Mouse (Mus musculus) liver (tissue): Measurements from ENCODE around the gene Abcc6.
A peak's percentile ranks its signal among the peaks of the same experiment; 100 is the strongest.

Experiments used
- DNase-seq: peaks from one replicate; pipeline ENCODE4 v3.0.0-alpha.2; 2020; ENCODE audit warnings: mixed read lengths

The Abcc6 gene

DNA sequence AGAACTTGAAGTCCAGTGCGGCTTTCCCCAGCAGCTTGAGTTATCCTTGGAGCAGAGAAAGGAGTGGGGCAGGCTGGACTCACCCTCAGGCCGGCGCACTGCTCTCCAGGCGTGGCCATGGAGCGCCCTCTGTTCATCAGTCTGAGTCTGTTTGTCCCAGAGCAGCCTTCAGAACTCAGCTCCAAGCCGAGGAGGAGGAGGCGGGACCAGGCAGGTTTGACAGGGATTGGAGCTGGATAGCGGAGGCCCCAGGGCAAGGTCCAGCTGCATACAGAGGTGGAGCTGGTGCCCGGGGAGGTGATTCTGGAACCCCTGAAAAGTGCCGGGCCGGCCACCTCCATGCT lies at the start of gene Abcc6:
Abcc6 (minus strand) TSS at position 158 of the 344 bp plus-strand sequence.
- peak; percentile 59 for DNase-seq

DNA sequence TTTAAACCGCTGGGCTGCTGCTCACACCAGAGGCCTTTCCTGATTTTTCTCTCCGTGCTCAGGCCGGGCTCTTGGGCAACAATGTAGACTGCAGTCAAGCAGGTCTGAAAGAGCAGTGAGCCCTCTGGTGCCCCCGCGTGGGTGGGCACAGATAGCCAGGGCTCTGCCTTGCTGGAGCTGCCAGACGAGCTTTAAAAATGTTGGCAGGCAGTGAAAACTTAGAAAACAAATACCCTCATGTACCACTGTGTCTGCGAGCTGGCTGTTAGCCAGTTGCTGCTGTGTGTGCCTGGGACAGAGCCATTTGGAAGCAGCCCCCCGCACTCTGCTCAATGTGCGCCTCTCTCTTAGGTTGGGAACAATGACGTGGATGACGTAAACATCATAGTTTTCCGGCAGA lies 47.6 kb upstream of the Abcc6 start:
- DNase-seq: no peak

DNA sequence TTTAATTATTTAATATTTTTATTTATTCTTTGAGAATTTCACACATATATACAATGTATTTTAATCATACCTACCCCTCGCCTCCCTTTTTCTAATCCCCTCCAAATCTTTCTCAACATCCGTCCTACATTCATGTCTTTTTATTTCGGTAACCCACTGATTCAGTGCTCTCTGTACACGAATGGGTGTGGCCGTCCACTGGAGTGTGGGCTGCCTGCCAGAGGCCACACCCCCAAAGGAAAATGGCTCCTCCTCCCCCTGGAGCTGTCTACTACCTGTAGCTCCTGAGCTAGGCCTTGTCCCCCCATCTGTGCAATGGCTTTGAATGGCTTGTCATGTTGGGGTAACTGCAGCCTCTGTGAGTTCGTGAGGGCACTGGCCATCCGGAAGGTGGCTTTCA lies 46.7 kb upstream of the Abcc6 start:
- DNase-seq: no peak

DNA sequence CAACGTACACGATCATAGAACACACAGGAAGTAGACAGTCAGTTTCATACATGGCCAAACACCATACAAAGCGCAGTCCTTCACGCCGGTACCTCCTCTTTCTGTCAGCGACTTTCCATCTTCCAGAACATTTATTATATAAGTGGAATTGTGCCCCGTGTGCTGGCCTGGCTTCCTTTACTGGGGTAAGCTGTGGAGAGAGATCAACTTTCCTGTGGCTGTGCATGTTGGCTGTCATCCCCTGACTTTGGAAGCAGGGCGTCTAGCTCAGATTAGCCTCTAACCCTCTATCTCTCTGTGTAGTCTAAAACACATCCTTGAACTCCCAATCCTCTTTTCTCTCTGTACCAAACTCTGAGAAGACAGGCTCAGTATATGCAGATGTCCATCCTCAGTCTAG lies 38.7 kb upstream of the Abcc6 start:
- no peak for DNase-seq

DNA sequence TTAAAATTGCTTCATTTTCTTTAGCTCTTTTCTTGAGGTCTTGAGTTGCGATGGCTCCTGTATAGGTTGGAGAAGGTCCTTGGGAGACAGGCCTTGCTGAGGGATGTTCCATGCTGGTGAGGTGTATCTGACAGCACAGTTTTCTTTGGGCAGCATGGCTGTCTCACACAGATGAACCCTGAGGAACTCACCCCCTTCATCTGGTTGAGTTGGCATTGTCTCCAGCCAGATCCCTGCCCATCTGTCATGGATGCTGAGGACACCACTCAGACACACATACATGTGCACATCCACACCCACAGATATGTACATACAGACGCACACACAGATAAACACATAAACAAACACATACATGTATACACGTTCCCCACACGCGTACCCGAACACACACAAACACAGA lies 33.2 kb upstream of the Abcc6 start:
- no peak for DNase-seq

DNA sequence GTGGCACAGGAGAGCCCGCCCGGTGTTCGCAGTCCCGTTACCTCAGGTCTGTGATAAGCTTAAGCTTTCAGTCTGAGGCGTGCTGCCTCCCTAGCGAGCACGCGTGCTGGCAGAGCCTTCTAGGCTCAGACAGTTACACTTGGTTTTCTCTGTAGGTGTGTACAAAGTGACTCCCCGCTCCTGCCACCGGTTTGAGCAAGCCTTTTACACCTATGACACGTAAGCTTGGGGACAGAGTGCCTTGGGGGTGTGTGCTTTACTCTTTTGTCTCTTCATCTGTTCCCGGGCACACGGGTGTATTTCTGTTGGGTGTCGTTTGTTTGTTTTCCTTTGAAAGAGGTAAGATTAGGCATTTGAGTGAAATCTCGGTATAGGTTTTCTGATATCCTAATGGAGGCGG lies 31.5 kb upstream of the Abcc6 start:
- no peak for DNase-seq

DNA sequence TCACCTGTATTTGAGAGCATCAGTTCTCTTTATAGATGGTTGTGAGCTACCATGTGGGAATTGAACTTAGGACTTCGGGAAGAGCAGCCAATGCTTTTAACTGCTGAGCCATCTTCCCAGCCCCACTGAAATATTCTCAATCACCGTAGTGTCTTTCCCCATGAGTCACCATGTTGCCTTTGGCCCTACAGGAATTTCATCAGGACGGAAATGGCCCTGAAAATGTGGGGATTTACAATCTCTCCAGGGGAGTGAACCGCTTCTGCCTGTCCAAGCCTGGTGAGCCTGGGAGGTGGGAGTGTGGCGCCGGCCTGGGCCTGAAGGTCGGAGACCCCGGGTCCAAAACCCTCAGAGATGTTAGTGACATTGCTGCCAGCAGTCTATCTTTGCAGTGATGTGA lies 30.6 kb upstream of the Abcc6 start:
- no peak for DNase-seq

DNA sequence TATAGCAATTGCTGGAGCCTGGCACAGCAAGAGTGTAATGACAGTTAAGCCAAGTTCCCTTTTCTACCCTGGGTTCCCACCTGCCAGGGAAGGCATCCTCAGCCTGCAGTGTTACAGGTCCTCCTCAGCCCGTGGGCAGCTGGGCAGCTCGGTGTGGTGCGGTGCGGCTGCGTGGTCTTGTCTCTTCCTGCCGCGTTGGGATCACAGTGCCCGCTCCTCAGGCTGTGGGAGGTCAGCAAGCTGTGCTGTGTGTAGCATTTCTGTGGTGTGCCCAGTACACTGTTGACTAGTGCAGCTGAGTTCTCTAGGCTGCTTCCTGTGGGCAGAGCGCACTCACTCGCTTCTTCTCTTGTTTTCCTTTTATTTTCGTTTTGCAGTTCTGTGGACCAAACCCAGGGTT lies 28.8 kb upstream of the Abcc6 start:
- no peak for DNase-seq

DNA sequence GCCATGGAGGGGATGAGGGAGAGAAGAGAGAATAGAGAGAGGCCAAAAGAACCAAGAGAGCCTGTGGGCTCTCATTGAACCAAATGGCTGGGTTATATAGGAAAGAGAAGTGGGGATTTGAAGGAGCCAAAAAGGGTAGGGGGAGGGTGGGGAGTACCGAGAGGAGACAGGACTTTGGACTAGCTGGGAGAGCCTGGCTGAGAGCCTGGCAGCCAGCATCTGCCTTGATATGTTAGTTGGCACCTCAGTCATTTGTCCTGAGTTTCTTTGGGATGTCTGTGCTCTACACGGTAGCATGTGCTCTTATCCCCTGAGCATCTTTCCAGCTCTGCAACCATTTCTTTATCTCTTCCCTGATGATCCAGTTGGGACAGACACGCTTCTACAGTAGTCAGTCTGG lies 23.5 kb upstream of the Abcc6 start:
- no peak for DNase-seq

DNA sequence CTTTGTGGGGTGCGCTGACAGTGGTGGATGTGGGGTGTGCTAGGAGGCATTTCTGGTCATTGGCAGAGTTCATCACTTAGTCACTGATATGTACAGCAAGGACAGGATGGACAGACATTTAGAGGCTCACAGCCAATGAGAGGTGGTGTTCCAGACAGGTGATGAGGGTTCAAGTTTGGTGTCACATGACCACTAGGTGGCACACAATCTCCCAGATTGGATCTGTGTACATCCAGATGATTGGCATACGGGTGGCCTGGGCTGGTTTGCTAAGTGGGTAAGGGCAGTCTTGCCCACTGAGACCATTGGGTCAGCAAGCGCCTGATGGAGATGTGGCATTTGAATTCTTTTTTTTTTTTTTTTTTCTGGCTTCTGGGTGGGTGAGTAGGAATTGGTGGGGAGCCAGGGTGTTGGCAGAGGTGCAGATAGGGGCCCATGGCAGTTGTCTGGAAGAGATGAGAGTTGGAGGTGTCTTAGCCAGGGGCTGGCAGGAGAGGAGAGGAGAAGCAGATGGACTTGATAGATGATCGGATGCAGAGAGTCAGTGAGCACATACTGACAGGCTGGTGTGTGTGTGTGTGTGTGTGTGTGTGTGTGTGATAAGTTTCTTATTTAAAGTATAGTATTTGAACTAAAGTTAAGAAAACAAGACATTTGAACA lies 22.2 kb upstream of the Abcc6 start:
- no peak for DNase-seq

DNA sequence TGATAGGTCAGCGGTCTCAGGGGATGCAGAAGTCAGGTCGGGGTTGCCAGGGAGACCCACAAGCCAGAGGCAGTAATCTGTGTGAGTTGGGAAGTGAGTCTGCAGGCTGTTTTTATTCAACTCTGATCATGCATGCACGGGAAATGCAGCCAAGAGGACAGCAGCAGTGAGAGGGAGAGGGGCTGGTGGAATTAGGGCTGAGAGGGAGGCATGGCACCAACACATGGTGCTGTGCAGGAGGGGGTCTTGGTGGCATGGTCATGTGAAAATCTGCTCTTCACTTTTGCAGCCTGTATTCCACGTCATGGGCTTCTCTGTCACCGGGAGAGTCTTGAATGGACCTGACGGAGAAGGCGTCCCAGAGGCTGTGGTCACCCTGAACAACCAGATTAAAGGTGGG lies 19.9 kb upstream of the Abcc6 start:
- DNase-seq: no peak

DNA sequence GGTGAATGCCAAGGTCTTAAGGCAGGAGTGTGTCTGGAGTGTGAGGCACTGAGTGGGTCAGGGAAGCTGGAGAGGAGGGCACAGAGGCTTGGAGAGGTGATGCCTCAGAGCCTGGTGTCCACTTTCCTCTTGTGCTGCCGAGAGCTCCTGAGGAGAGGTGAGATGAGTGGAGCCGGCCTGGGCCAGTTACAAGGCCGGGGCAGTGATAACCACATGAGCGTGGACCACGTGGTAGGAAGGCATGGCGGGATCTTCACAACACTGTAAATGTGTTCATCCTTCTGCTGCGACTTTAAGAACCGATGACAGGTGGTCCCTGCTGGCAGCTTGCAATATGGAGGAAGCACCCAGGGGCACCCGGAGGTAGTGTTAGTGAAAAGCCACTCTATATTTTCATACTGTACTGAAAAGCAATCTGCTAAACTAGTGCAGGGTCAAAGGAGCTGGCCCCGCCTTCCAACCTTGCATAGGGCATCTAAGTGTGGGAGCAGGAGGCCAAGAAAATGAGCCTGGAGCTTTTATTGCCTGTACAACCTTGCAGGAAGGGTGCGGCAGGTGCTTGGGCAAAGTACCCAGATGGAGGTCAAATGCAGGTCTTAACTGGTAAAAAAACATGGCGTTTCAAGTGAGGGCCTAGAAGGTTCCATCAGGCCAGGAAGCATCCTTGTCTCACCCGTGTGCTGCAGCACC lies 17.9 kb upstream of the Abcc6 start:
- DNase-seq: no peak

DNA sequence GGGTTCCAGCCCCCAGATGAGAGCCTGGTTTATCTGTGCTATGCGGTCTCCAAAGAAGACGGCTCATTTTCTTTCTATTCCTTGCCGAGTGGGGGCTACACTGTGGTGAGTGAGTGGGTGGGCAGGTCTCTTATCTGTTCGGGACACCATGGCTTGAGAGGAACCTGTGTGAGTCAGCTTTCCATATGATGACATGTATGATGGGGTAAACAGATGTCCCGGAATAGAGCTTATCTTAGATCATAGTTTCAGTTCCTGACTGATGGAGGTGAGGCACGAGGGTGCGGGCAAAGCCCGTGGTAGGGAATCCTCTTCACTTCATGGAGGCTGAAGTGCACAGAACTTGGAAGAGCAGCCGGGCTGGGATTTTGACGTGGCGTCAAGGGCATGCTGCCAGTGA lies 15.8 kb upstream of the Abcc6 start:
- no peak for DNase-seq

DNA sequence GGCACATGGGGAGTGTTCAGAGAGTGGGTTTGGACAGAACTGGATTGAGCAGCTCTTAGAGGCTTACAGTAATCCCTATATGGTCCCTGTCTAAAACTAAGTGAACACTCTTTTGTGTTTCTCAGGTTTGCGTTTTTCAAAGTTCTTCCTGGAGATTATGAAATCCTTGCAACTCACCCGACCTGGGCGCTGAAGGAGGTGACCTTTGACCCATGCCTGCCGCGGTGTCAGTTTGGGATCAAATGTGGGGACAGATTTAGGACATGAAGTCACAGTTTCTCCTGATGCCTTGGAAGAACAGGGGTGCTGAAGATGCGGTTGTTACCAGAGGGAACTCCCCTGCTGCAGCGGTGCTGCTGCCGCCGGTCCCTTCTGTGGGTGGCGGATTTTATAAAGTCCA lies 14.0 kb upstream of the Abcc6 start:
- no peak for DNase-seq

DNA sequence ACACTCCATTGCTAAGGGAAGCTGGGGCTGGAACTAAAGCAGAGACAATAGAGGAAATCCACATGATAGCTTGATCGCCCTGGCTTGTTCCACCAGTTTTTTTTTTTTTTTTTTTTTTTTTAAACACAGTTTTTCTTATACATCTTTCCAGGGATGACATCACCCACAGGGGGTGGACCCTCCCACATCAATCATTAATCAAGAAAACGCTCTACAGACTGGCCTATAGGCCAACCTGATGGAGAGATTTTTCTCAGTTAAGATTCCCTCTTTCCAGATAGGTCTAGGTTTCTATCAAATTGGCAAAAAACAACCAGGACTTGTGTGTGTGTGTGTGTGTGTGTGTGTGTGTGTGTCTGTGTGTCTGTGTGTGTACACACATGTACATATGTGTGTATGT lies 9.8 kb upstream of the Abcc6 start:
- no peak for DNase-seq

DNA sequence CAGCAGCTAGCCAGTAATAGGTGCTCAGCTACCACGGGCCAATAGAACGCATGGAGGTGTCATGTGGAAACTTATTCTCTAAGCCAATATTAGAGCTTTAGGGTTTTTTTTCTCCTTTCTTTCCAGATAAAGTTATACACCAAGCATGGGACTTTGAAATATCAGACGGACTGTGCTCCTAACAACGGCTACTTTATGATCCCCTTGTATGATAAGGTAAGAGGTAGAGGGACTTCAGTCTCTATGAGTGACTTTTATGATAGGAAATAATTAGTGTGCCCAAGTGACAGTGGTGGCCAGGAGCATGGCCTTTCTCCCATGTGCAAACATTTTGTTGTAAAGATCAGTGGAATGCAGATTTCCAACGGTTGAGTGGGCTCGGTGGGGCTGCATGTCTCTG lies 7.3 kb upstream of the Abcc6 start:
- no peak for DNase-seq

DNA sequence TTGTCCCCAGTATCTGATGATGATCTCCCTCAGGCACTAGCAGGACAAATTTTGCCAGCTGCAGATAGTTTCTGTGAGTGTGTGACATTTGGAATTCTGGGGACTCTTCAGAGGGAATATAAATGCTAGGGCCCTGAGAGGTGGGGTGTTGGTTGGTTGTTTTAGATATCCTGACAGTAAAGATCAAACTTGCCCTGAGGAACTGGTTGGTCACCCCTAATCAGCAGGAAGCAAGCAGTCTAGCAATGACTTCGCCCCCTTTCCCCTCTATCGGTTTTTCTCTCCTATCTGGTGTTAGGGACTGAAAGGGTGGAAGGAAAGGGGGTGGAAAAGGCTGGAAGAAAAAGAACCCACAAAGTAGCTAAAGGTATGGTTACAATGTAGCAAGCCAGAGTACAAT lies 5.4 kb upstream of the Abcc6 start:
- no peak for DNase-seq

DNA sequence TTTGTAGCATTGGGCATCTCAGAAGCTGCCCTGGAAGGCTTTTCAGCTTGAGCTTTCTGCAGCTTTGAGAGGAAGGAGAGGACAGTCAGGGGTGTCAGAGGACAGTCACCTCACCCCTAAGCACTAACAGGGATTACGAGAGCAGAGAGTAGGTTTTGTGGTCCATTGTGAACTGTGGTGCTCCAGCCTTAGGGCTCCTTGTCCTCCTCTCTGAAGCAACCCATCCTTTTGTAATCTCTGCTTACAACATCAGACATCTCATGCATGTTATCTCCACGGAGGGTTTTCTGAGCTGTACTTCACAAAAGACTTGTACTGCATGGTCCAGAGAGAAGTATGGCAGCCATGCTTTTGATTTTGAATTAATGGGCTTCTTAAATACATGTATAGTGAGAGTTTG lies 4.9 kb upstream of the Abcc6 start:
- no peak for DNase-seq

DNA sequence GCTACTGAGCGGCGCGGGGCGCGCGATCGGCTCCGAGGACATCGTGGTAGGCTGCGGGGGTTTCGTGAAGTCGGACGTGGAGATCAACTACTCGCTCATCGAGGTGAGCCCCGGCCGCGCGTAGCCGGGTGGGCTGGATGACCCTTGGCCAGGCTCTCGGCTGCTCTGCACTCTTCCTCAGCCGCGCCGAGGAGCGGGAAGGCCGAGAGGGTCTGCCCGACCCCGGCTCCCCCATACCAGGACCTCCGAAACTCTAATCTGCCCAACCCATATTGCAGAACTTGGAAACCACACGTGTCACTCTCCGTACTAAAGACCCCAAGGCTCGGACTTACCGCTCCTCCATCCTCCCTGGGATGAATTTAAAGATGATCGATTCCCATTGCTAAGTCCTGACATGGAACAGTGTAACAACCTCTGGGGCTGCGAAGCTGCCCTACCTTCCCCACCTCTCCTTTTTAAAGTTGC lies 3.8 kb upstream of the Abcc6 start:
- no peak for DNase-seq

DNA sequence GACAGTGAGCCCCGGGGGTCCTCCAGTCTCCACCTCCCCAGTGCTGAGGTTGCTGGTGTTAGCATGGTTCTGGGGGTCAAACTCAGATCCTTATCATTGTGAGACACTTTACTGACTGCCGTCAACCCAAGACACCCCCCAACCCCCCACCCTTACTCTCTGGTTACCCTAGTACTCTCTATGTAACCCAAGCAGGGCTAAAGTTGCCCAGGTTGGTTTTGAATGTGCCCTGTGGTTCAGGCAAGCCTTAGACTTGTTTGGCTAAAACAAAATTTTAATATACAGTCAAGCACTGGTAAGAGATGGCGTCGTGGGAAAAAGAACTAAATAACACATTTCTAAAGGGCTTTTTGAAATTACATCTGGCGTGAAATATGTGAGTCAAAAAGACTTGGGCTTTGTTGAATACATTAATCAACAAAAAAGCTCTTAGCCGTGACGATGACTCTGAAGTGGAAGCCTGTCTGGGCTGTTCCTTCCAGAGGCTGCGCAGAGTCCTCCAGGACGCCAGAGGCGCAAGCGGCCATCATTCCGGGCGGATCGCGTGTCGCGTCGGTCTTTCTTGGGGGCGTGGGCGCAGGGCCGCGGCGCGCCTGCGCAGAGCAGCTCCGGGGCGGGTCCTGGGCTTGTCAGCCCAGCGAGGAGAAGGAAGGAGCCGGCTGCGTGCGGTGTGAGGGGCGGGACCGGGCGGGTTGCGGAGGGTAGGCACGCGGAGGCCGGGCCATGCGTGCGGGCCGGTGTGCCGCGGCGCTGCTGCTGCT lies 3.2 kb upstream of the Abcc6 start, which contains the start of gene Nomo1:
Nomo1 (plus strand) TSS at position 590 of the 761 bp plus-strand sequence.
- DNase-seq: peak; percentile 97

DNA sequence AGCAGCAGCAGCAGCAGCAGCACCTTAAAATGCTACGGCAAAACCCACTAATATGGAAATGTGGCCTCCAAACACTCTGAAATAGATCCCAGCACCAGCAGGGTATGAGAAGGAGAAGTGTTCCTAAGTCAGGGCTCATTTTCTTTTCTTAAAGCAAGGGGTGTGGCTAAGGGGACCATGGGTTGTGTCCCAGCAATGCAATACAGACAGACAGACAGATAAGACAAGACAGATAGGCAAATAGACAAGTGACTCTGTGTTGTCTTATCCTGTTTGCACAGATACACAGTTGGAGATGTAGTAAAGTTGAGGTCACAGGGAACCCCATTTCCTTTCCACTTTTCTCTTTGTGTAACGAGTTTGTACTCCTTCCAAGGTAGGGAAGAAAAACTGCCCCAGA lies 973 bp upstream of the Abcc6 start:
- no peak for DNase-seq

DNA sequence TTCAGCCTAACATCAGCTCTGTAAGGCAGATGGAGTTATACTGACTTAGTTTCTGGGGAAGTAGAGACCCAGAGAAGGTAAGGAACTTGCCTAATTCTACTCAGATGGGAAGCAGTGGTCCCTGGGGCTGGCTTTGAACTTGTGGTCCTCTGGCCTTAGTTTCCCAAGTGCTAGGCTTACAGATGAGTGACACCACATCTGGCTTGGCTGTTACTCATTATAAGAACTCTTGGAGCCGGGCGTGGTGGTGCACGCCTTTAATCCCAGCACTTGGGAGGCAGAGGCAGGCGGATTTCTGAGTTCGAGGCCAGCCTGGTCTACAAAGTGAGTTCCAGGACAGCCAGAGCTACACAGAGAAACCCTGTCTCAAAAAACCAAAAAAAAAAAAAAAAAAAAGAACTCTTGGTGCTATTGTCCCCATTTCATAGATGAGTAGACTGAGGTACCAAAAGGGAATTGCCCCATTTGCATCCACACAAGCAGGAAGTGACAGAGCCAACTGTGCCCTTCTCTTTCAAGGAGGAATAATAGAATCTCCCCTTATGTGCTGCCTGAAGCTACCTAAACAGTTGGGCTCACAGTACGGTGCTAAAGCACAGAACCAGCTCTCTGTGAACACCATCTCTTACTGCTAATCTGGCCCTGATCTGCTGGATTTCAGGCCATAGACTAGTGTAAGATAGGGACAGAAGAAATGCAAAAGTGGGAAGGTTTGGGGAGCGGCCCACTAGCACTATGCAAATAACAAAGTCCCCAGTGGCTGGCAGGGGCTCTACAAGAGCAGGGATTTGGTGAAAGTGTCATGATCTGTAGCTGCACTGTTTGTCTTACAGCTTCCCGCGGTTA lies 580 bp downstream of the Abcc6 start:
- DNase-seq: peak; percentile 14

DNA sequence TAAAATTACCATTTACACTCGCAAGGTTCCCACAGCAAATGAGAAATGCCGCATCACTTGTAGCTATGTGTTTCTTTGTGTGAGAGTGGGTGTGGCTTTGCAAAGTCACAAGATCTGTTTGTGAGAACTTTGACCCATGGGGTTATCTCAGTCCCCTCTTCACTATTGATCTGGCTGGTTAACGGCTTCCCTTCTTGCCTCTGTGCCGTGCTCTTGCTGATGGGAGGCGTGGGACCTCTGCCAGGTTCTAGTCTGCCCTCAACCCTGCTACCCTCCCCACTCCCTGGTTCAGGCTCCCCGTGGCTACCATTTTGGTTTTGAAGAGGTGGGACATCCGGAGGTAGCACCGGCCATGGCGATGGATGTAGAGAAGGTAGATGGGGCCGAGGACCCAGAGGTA lies 1.4 kb downstream of the Abcc6 start:
- DNase-seq: no peak
